Mouse (Mus musculus) stomach, postnatal 0 days (tissue): ENCODE measurements around the gene Metap1. TPM values are rescaled to one million over a fixed set of nuclear protein-coding genes. Genes with fewer than 3 reads are reported as not detected.

Source experiments
- ATAC-seq: fragments of 200-750 bp; cut with Nextera tagmentation; 2 replicates; pipeline ENCODE4 v1.8.0; 2017; ENCODE audit not compliant: low FRiP score, low TSS enrichment
- DNase-seq: peaks from one replicate; pipeline ENCODE4 v3.0.0-alpha.2; 2016; ENCODE audit warnings: low spot score
- H3K27ac ChIP-seq: fragments of 300-500 bp; sonication (generic); replicated peaks from 2 replicates; pipeline ENCODE4 v1.5.1; 2014; ENCODE audit warnings: mild to moderate bottlenecking, control low read depth
- H3K27me3 ChIP-seq: fragments of 300-500 bp; sonication (generic); 2 replicates; pipeline ENCODE4 v1.6.1; 2014; ENCODE audit warnings: low read length; ENCODE audit not compliant: control insufficient read depth, insufficient read depth
- H3K36me3 ChIP-seq: fragments of 300-500 bp; sonication (generic); 2 replicates; pipeline ENCODE4 v1.6.1; 2014; ENCODE audit warnings: low read length, mixed read lengths; ENCODE audit not compliant: control insufficient read depth, insufficient read depth
- H3K4me1 ChIP-seq: fragments of 300-500 bp; sonication (generic); replicated peaks from 2 replicates; pipeline ENCODE4 v1.6.1; 2014; ENCODE audit warnings: antibody characterized with exemption; ENCODE audit not compliant: control insufficient read depth, insufficient read depth
- H3K4me2 ChIP-seq: fragments of 300-500 bp; sonication (generic); replicated peaks from 2 replicates; pipeline ENCODE4 v1.6.1; 2014; ENCODE audit warnings: low read depth, mild to moderate bottlenecking, control low read depth, moderate library complexity
- H3K4me3 ChIP-seq: fragments of 300-500 bp; sonication (generic); 2 replicates; pipeline ENCODE4 v1.5.1; 2014; ENCODE audit warnings: low read depth, low read length, control low read depth
- H3K9ac ChIP-seq: fragments of 300-500 bp; sonication (generic); 2 replicates; pipeline ENCODE4 v1.6.1; 2014; ENCODE audit warnings: mild to moderate bottlenecking, low read length, control low read depth, mixed read lengths
- H3K9me3 ChIP-seq: fragments of 300-500 bp; sonication (generic); 2 replicates; pipeline ENCODE4 v1.6.1; 2016; ENCODE audit warnings: low read length; ENCODE audit not compliant: control insufficient read depth
- CTCF ChIP-seq: IDR thresholded peaks from 2 replicates; pipeline ENCODE4 v1.5.1; 2016; ENCODE audit warnings: antibody characterized with exemption, low read depth, mild to moderate bottlenecking, moderate library complexity
- EP300 ChIP-seq: optimal IDR thresholded peaks from 2 replicates; pipeline ENCODE3; 2016; ENCODE audit warnings: antibody characterized with exemption
- WGBS: fragments of 180-500 bp; shearing (Covaris S2); extraction: QIAGEN DNeasy Blood & Tissue Kit; methylation state at CpG from one replicate; pipeline ENCODE4 v1.1.7; 2014; 5-methylcytosine and 5-hydroxymethylcytosine counted together
- polyA plus RNA-seq: library from polyadenylated mRNA; unstranded; fragments of >200 nt; fragmentation: Nextera tagmentation; extraction: Ambion mirVana; gene quantifications from 2 replicates; pipeline ENCODE4 v1.2.1, GENCODE M21; 2015

Metap1 gene
- polyA plus RNA-seq, 1 experiment from 2014 or later: 34.1 TPM

- Histone ChIP-seq H3K4me3 (peak overlapping the region; percentile 98), H3K27me3 (no peaks in the 10 kb centered on the region), H3K36me3 (no peaks in the 10 kb centered on the region), H3K9me3 (no peaks in the 10 kb centered on the region), H3K4me1 (no peaks in the 10 kb centered on the region), H3K27ac (no peak overlapping the region), H3K4me2 (peak overlapping the region; percentile 79), H3K9ac (peak overlapping the region; percentile 88)
- DNase-seq (no peak), ATAC-seq (no peak)
- TF ChIP-seq EP300: no peak
- no peak for TF ChIP-seq CTCF
- WGBS: 4% methylated on average over 16 of the region's 16 CpGs
These were observed 39.0 kb upstream of the Metap1 start for GRCm38 (mm10) chr3:138528265-138528664.

GRCm38 (mm10) chr3:138527667-138528231 lies 38.4 kb upstream of the Metap1 start:
- Histone ChIP-seq H3K36me3 (no peaks in the 10 kb centered on the region), H3K27me3 (no peaks in the 10 kb centered on the region), H3K4me3 (peak overlapping the region; percentile 98), H3K9me3 (no peaks in the 10 kb centered on the region), H3K27ac (peak overlapping the region; percentile 88), H3K9ac (peak overlapping the region; percentile 88), H3K4me2 (peak overlapping the region; percentile 79), H3K4me1 (no peaks in the 10 kb centered on the region)
- ATAC-seq (peak; percentile 33), DNase-seq (peak; percentile 76)
- no peak for TF ChIP-seq CTCF
- WGBS: 0% methylated on average over 43 of the region's 64 CpGs

- TF ChIP-seq CTCF (peak; percentile 52), EP300 (peak; percentile 38)
- H3K27me3 ChIP-seq: no peaks in the 10 kb centered on the region
- peak overlapping the region; percentile 95 for H3K27ac ChIP-seq
- WGBS: 0% methylated on average over 45 of the region's 85 CpGs
- peak overlapping the region; percentile 88 for H3K9ac ChIP-seq
- H3K9me3 ChIP-seq: no peaks in the 10 kb centered on the region
- ATAC-seq (peak; percentile 95), DNase-seq (peak; percentile 98)
- H3K4me2 ChIP-seq: peak overlapping the region; percentile 79
- no peaks in the 10 kb centered on the region for H3K36me3 ChIP-seq
- peak overlapping the region; percentile 98 for H3K4me3 ChIP-seq
- no peaks in the 10 kb centered on the region for H3K4me1 ChIP-seq
These were observed 37.8 kb upstream of the Metap1 start for GRCm38 (mm10) chr3:138526916-138527666.

GRCm38 (mm10) chr3:138526073-138526915 lies 37.0 kb upstream of the Metap1 start, which contains the start of gene Eif4e:
Eif4e (plus strand) TSS chr3:138526179.
- peak within 1 kb of the TSS; percentile 66 for H3K9ac ChIP-seq
- H3K27me3 ChIP-seq: no peaks in the 10 kb centered on the region
- H3K4me1 ChIP-seq: no peaks in the 10 kb centered on the region
- 2% methylated on average over 39 of the region's 39 CpGs for WGBS
- peak within 1 kb of the TSS; percentile 66 for H3K4me2 ChIP-seq
- DNase-seq (peak; percentile 80), ATAC-seq (peak; percentile 88)
- H3K27ac ChIP-seq: peak within 1 kb of the TSS; percentile 95
- no peaks in the 10 kb centered on the region for H3K36me3 ChIP-seq
- no peak for TF ChIP-seq EP300
- no peak for TF ChIP-seq CTCF
- peak within 1 kb of the TSS; percentile 98 for H3K4me3 ChIP-seq
- no peaks in the 10 kb centered on the region for H3K9me3 ChIP-seq

- no peaks in the 10 kb centered on the region for H3K27me3 ChIP-seq
- no peaks in the 10 kb centered on the region for H3K4me1 ChIP-seq
- peak overlapping the region; percentile 95 for H3K27ac ChIP-seq
- H3K4me3 ChIP-seq: no peak overlapping the region
- WGBS: 77% methylated on average over 8 of the region's 8 CpGs
- H3K4me2 ChIP-seq: peak overlapping the region; percentile 66; the same call in 1 of the 2 replicates
- H3K9me3 ChIP-seq: no peaks in the 10 kb centered on the region
- DNase-seq: no peak
- no peak overlapping the region for H3K9ac ChIP-seq
- no peaks in the 10 kb centered on the region for H3K36me3 ChIP-seq
- no peak for ATAC-seq
- TF ChIP-seq EP300: no peak
- no peak for TF ChIP-seq CTCF
These were observed 36.2 kb upstream of the Metap1 start for GRCm38 (mm10) chr3:138525494-138525893.
